Mouse (Mus musculus) thymus, adult 2 months (tissue): ENCODE measurements around the gene Bcas2.

Source experiments
- CTCF ChIP-seq: fragments of 200-500 bp; IDR thresholded peaks from 2 replicates; pipeline ENCODE4 v1.5.1; 2012; ENCODE audit warnings: mild to moderate bottlenecking, control low read depth, low read length, moderate library complexity, borderline replicate concordance; ENCODE audit not compliant: control insufficient read depth, poor library complexity, insufficient read depth; ENCODE audit errors: extremely low read depth
- POLR2A ChIP-seq: fragments of 200-500 bp; IDR thresholded peaks from 2 replicates; pipeline ENCODE4 v1.6.1; 2012; ENCODE audit warnings: mild to moderate bottlenecking, low read length, control low read depth, moderate library complexity; ENCODE audit not compliant: control insufficient read depth, poor library complexity, insufficient read depth; ENCODE audit errors: extremely low read depth

DNA sequence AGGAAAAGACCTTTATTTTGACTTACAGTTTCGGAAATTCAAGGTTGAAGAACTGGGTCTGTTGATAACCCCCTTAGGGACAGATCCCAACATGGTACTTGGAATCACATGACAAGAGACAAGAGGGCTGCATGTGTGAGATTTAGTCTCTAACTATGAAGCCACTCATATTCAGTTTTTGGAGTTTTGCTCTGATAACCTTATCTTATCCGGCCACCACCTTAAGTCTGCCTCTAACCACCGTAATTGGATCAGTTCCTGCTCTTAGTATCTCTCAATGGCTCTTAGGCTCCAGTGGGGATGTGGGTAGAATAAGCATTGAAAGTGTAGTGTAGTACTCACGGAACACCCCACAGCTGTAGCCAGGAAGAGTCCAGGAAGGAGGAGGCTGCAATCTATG is 5.3 kb downstream of the Bcas2 start:
- TF ChIP-seq CTCF, result no peak
- TF ChIP-seq POLR2A, result no peak
